Mouse (Mus musculus): Measurements from ENCODE around the gene Tmem223. TPM values are rescaled to one million over a fixed set of nuclear protein-coding genes. Genes with fewer than 3 reads are reported as not detected.

Tmem223 gene
- polyA plus RNA-seq, 1 experiment: 238 TPM

DNA sequence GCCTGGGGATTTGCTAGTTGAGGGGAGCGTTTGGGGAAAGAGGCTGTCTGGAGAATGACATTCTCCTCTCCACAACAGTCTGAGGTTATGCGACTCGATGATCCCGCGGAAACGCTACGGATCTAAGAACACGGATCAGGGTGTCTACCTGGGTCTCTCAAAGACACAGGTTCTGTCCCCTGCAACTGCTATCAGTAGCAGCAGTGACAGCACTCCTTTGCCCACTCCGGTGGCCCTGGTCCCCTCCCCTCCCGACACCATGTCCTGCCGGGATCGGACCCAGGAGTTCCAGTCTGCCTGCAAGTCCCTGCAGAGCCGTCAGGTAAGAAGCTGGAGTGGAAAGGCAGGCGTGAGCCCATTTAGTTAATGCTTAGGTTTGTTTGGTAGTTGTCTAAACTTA is 28.6 kb upstream of the Tmem223 start:
- DNase-seq: no peak
- 4% methylated on average over 14 of the region's 14 CpGs for WGBS
- peaks cover 14% of the 10 kb centered on the region; the same call in 1 of the 2 replicates for H3K4me1 ChIP-seq (ENCODE audit: control insufficient read depth, insufficient read depth, low read length)
- H3K4me3 ChIP-seq (ENCODE audit: insufficient read depth, low read depth, low read length): peak overlapping the region; percentile 75
- TF ChIP-seq POLR2A (IDR thresholded peaks at IDR 0.05; ENCODE audit: low read depth, low read length): no peak
- TF ChIP-seq CTCF (conservative IDR thresholded peaks at IDR 0.05; ENCODE audit: insufficient read depth, insufficient read length, low read depth, low read length): no peak
- H3K27me3 ChIP-seq (replicated peaks; ENCODE audit: control insufficient read depth, insufficient read depth, low read length): no peaks in the 10 kb centered on the region
- peaks cover 1% of the 10 kb centered on the region; the same call in 1 of the 2 replicates for H3K36me3 ChIP-seq (ENCODE audit: control insufficient read depth, insufficient read depth, low read length)
- peak overlapping the region; percentile 56 for H3K27ac ChIP-seq (ENCODE audit: insufficient read depth, low read depth, low read length)

- Histone ChIP-seq H3K36me3 (ENCODE audit: control insufficient read depth, insufficient read depth, low read length) (peaks cover 4% of the 10 kb centered on the region), H3K4me1 (ENCODE audit: control insufficient read depth, insufficient read depth, low read length) (peaks cover 12% of the 10 kb centered on the region; the same call in 1 of the 2 replicates), H3K27ac (ENCODE audit: insufficient read depth, low read depth, low read length) (no peak overlapping the region), H3K4me3 (ENCODE audit: insufficient read depth, low read depth, low read length) (no peak overlapping the region), H3K27me3 (replicated peaks; ENCODE audit: control insufficient read depth, insufficient read depth, low read length) (no peaks in the 10 kb centered on the region)
- no peak for DNase-seq
- TF ChIP-seq CTCF (conservative IDR thresholded peaks at IDR 0.05; ENCODE audit: insufficient read depth, insufficient read length, low read depth, low read length) (no peak), POLR2A (IDR thresholded peaks at IDR 0.05; ENCODE audit: low read depth, low read length) (no peak)
- 91% methylated on average over 1 of the region's 1 CpGs for WGBS
Measured at GRCm38 (mm10) chr19:8745382-8745781, 25.4 kb upstream of the Tmem223 start.

- Histone ChIP-seq H3K36me3 (ENCODE audit: control insufficient read depth, insufficient read depth, low read length) (peaks cover 11% of the 10 kb centered on the region), H3K4me1 (ENCODE audit: control insufficient read depth, insufficient read depth, low read length) (peaks cover 7% of the 10 kb centered on the region; the same call in 1 of the 2 replicates), H3K27ac (ENCODE audit: insufficient read depth, low read depth, low read length) (no peak overlapping the region), H3K27me3 (replicated peaks; ENCODE audit: control insufficient read depth, insufficient read depth, low read length) (no peaks in the 10 kb centered on the region), H3K4me3 (ENCODE audit: insufficient read depth, low read depth, low read length) (no peak overlapping the region)
- 0 out of 2 replicates have a peak, but pooled peaks have one; percentile 15 for TF ChIP-seq CTCF (conservative IDR thresholded peaks at IDR 0.05; ENCODE audit: insufficient read depth, insufficient read length, low read depth, low read length)
- no peak for TF ChIP-seq POLR2A (IDR thresholded peaks at IDR 0.05; ENCODE audit: low read depth, low read length)
- WGBS: 72% methylated on average over 2 of the region's 2 CpGs
- DNase-seq: no peak
Measured at GRCm38 (mm10) chr19:8747368-8747767, 23.4 kb upstream of the Tmem223 start.

DNA sequence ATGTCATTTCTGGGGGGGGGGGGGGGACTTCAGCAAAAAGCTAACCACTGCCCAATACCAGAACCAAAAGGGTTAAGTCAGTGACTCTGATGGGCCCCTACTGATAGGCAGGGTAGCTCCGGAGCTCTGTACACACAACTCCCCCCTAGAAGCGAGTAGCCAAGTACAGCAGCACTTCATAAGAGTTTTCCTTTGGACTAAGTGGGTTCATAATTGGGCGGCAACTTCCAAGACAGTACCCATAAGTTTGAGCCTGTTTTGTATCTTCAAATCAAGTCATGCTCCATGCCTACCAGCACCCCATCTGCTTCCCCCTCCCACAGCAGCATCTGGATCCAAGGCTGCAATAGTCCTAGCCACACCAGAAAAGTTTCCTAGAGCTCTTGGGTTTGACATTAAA is 15.1 kb upstream of the Tmem223 start:
- peaks cover 7% of the 10 kb centered on the region for H3K36me3 ChIP-seq (ENCODE audit: control insufficient read depth, insufficient read depth, low read length)
- H3K4me1 ChIP-seq (ENCODE audit: control insufficient read depth, insufficient read depth, low read length): peaks cover 2% of the 10 kb centered on the region; the same call in 1 of the 2 replicates
- no peaks in the 10 kb centered on the region for H3K27me3 ChIP-seq (replicated peaks; ENCODE audit: control insufficient read depth, insufficient read depth, low read length)
- TF ChIP-seq CTCF (conservative IDR thresholded peaks at IDR 0.05; ENCODE audit: insufficient read depth, insufficient read length, low read depth, low read length): no peak
- TF ChIP-seq POLR2A (IDR thresholded peaks at IDR 0.05; ENCODE audit: low read depth, low read length): no peak
- WGBS: 71% methylated on average over 3 of the region's 3 CpGs
- H3K4me3 ChIP-seq (ENCODE audit: insufficient read depth, low read depth, low read length): no peak overlapping the region
- no peak for DNase-seq
- no peak overlapping the region for H3K27ac ChIP-seq (ENCODE audit: insufficient read depth, low read depth, low read length)

- Histone ChIP-seq H3K27ac (ENCODE audit: insufficient read depth, low read depth, low read length) (peak within 1 kb of the TSS; percentile 79), H3K4me1 (ENCODE audit: control insufficient read depth, insufficient read depth, low read length) (peaks cover 2% of the 10 kb centered on the region; the same call in 1 of the 2 replicates), H3K4me3 (ENCODE audit: insufficient read depth, low read depth, low read length) (peak within 1 kb of the TSS; percentile 90), H3K27me3 (replicated peaks; ENCODE audit: control insufficient read depth, insufficient read depth, low read length) (no peaks in the 10 kb centered on the region), H3K36me3 (ENCODE audit: control insufficient read depth, insufficient read depth, low read length) (peaks cover 2% of the 10 kb centered on the region; the same call in 1 of the 2 replicates)
- TF ChIP-seq CTCF (conservative IDR thresholded peaks at IDR 0.05; ENCODE audit: insufficient read depth, insufficient read length, low read depth, low read length) (no peak), POLR2A (IDR thresholded peaks at IDR 0.05; ENCODE audit: low read depth, low read length) (peak; percentile 91)
- WGBS: under 1% methylated on average over 75 of the region's 75 CpGs
- peak; percentile 96 for DNase-seq
Measured at GRCm38 (mm10) chr19:8756635-8757387, 14.0 kb upstream of the Tmem223 start, which contains the start of gene Nxf1. Gene Nxf1 (plus strand): TSS chr19:8757073.

DNA sequence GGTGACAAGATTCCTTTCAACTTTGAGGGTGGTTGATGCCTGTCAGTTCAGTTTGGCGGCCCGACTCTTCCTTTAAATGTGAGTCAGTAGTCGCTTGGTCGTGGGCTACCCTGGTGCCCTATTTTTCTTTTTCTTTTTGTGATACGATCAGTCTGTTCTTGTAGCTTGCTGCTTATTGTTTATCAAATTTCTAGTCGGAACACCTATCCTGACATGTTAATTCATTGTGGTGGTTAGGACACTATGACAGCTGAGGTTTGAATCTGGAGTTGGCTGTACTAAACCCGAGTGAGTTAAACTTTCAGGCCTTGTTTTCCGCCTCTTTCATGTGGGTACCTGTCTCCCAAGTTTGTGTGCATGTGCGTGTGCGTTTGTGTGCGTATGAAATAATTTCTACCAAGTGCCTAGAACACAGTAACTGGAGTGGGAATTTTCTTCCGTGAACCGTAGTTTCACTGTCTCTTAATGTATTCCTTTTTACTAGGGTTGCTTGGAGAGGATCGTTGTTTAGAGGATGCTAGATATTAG is 13.3 kb upstream of the Tmem223 start:
- H3K27me3 ChIP-seq (replicated peaks; ENCODE audit: control insufficient read depth, insufficient read depth, low read length): no peaks in the 10 kb centered on the region
- DNase-seq: no peak
- TF ChIP-seq CTCF (conservative IDR thresholded peaks at IDR 0.05; ENCODE audit: insufficient read depth, insufficient read length, low read depth, low read length) (no peak), POLR2A (IDR thresholded peaks at IDR 0.05; ENCODE audit: low read depth, low read length) (no peak)
- peak overlapping the region; percentile 90 for H3K4me3 ChIP-seq (ENCODE audit: insufficient read depth, low read depth, low read length)
- peak overlapping the region; percentile 58; the same call in 1 of the 2 replicates for H3K27ac ChIP-seq (ENCODE audit: insufficient read depth, low read depth, low read length)
- peaks cover under 1% of the 10 kb centered on the region; the same call in 1 of the 2 replicates for H3K36me3 ChIP-seq (ENCODE audit: control insufficient read depth, insufficient read depth, low read length)
- WGBS: under 1% methylated on average over 14 of the region's 14 CpGs
- H3K4me1 ChIP-seq (ENCODE audit: control insufficient read depth, insufficient read depth, low read length): peaks cover 2% of the 10 kb centered on the region; the same call in 1 of the 2 replicates

DNA sequence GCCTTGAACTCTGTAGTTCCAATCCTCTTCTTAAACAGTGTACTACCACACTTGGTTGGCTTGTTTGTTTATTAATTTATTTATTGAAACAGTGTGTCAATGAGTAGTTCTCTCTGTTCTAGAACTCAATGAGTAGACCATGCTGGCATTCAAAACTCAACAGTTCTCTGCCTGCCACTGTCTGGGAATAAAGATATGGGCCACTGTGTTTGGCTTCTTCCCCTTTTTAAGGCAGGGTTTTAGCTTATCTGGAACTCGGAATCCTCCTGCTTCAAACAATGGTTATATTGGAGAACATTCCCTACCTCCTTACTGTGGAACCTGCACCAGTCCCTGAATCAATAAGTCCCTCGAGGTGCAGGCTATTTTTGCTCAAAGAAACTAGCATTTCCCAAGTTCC is 11.9 kb upstream of the Tmem223 start:
- H3K27me3 ChIP-seq (replicated peaks; ENCODE audit: control insufficient read depth, insufficient read depth, low read length): no peaks in the 10 kb centered on the region
- TF ChIP-seq POLR2A (IDR thresholded peaks at IDR 0.05; ENCODE audit: low read depth, low read length) (no peak), CTCF (conservative IDR thresholded peaks at IDR 0.05; ENCODE audit: insufficient read depth, insufficient read length, low read depth, low read length) (no peak)
- H3K4me1 ChIP-seq (ENCODE audit: control insufficient read depth, insufficient read depth, low read length): peaks cover 2% of the 10 kb centered on the region; the same call in 1 of the 2 replicates
- no peak for DNase-seq
- no peak overlapping the region for H3K27ac ChIP-seq (ENCODE audit: insufficient read depth, low read depth, low read length)
- H3K4me3 ChIP-seq (ENCODE audit: insufficient read depth, low read depth, low read length): no peak overlapping the region
- H3K36me3 ChIP-seq (ENCODE audit: control insufficient read depth, insufficient read depth, low read length): peaks cover 4% of the 10 kb centered on the region; the same call in 1 of the 2 replicates
- 80% methylated on average over 2 of the region's 2 CpGs for WGBS

Data from kidney, adult 2 months (tissue).